Mouse (Mus musculus) testis, postnatal 14 days (tissue): Measurements from ENCODE around the gene Jmjd1c.

Experiments
- DNase-seq: peaks from one replicate; pipeline ENCODE4 v3.0.0; 2021; ENCODE audit warnings: low spot score

The Jmjd1c gene

DNA sequence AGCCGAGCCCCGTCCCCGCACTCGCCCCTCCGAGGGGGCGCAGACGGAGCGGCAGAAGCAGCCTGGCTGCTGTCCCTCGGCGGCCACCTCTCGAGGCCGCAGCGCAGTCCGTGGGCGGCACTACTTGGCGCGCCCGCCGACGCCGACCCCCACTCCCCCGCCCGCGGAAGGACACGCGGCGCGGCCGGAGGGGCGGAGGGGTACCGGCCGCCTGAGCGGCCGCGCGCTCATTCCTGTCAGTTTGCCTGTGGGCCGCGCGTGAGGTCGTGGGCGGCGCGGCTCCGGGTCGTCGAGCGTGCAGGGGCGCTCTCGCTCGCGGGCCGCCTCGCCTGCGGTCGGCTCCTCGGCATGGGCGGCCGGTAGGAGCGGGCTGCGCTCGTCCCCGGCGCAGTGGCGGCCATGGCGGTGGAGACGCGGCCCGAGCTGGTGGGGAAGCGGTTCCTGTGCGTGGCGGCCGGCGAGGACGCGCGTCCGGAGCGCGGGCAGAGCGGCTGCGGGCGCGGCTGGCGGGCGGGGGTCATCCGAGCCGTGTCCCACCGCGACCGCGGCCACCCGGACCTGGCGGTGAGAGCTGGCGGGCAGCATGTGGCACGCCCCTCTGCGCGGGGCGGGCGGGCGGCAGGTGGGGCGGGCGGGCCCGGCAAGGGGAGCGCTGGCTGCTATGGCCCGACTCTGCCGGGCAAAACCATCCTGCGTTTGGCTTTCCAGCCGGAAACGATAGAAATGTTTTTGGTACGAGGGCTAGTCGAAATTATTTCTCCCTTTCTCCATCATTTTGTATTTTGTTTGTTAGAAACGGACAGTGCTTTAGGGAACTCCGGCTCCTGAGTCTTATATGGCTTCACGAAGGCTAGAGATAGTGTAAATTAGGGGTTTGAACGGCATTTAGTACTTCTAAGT, 31.2 kb downstream of the Jmjd1c start:
- DNase-seq, result peak; percentile 80

DNA sequence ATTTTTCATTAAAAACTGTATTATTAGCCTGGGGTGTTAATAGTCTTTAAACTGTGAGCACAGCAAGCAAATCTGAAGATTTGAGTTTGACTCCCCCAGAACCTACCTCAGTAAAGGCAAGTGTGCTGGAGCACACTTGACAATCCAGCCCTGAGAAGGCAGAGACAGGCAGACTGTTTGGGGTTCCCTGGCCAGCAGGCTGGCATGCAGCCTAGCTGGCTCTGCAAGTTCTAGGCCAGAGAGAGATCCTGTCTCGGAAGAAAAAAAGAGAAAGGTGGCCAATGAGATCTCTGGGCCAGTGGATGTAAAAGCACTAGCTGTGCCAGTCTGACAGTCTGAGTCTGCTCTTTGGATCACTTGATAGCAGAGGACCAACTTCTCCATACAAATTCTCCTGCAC, 33.6 kb downstream of the Jmjd1c start:
- no peak for DNase-seq

DNA sequence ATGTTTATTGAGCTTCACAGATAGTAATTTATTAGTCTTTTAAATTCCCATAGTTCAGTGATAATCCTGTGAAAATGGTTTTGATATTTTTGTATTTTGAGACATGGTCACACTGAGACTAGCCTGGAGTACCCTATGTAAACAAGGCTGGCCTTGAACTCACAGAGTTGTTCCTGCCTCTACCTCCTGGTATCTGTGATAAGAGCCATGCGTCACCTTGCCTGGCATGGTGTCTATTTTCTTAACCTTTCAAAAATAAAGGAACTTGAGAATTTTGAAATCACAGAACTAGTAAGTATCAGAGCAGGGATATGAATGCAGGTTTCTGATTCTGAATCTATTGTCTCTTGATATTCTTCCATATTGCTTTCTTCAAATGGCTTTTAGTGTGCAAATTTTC, 35.8 kb downstream of the Jmjd1c start:
- DNase-seq, result no peak

- no peak for DNase-seq
Measured at GRCm38 (mm10) chr10:67134322-67134721, 38.4 kb downstream of the Jmjd1c start.

DNA sequence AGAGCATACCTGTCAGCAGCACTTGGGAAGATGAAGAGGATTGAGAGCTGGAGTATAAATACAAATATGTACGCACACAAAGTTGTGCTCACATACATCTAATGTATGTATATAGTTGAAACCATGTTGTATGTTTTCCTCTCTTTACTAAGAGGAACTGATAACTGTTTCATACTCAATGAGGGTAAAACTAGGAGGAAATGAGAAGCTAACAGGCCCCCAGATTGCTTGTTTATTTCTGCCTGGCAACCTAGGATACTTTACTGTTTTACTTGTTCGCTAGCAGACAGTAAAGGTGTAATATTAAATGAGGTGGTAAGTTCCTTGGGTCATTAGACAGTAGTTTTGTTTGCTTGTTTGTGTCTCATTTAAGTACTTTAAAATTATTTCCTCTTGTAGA, 41.5 kb downstream of the Jmjd1c start:
- no peak for DNase-seq

- DNase-seq, result no peak
Measured at GRCm38 (mm10) chr10:67143661-67144060, 47.7 kb downstream of the Jmjd1c start.

GRCm38 (mm10) chr10:67144269-67144668, 48.3 kb downstream of the Jmjd1c start:
- DNase-seq, result no peak

GRCm38 (mm10) chr10:67145623-67146022, 49.7 kb downstream of the Jmjd1c start:
- DNase-seq, result no peak

- DNase-seq, result no peak
Measured at GRCm38 (mm10) chr10:67151766-67152165, 55.8 kb downstream of the Jmjd1c start.

DNA sequence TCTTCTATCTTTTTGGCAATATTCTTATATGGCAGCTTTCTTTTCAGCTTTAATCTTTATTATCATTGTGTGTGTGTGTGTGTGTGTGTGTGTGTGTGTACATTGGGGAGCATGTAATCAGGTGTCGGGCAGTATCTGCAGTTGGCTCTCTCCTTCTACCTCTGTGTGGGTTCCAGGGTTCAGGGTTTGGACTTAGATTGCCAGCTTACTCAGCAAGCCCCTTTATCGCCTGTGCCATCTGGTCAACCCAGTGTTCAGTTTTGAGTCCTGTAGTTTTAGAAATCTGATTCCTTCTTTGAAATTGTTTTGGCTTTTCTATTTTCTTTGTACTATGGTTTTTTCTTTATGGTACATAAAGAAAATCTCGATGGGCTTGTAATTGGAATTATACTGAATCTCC, 58.7 kb downstream of the Jmjd1c start:
- no peak for DNase-seq

DNA sequence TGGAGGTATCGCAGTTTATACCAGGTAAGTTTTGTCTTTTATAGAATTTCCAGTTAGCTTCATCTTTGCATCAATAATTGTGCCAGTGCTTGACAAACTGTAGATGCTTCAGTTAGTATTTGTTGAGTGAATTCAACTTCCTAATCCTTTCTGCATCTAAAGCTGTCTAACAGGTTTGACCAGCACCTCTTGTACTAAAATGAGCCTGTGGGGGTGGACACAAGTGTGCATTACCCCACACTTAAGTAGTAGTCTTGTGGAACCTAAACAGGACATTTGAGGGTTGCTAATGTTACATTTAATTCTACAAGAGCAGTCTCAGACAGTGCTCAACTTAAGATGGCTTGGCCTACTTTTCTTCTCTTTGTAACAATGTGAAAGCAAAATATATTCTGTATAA, 78.1 kb downstream of the Jmjd1c start:
- DNase-seq, result no peak

- DNase-seq, result no peak
Measured at GRCm38 (mm10) chr10:67176031-67176430, 80.1 kb downstream of the Jmjd1c start.

- no peak for DNase-seq
Measured at GRCm38 (mm10) chr10:67176932-67177331, 81.0 kb downstream of the Jmjd1c start.

GRCm38 (mm10) chr10:67177410-67177809, 81.5 kb downstream of the Jmjd1c start:
- no peak for DNase-seq

- DNase-seq, result no peak
Measured at GRCm38 (mm10) chr10:67180021-67180420, 84.1 kb downstream of the Jmjd1c start.

- DNase-seq, result no peak
Measured at GRCm38 (mm10) chr10:67180799-67181198, 84.9 kb downstream of the Jmjd1c start.

- DNase-seq, result no peak
Measured at GRCm38 (mm10) chr10:67182651-67183050, 86.7 kb downstream of the Jmjd1c start.

DNA sequence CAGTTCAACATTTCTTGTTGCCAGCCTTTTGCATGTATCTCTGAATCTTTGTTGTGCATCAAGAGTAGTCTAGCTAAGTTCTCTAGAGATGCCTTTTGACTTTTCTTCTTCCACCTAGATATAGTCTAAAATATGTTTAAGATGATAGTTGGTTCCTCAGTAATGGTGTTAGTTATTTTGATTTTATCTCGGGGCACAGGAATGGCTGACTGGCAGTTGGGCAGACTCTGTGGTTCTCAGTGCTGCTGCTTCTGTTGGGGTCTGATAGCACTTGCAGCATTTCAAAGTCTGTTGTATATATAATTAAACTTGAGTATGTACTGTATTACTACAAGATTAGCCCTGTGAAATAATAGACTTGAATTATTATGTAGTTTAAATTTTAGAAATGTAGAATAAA, 87.2 kb downstream of the Jmjd1c start:
- DNase-seq, result no peak

DNA sequence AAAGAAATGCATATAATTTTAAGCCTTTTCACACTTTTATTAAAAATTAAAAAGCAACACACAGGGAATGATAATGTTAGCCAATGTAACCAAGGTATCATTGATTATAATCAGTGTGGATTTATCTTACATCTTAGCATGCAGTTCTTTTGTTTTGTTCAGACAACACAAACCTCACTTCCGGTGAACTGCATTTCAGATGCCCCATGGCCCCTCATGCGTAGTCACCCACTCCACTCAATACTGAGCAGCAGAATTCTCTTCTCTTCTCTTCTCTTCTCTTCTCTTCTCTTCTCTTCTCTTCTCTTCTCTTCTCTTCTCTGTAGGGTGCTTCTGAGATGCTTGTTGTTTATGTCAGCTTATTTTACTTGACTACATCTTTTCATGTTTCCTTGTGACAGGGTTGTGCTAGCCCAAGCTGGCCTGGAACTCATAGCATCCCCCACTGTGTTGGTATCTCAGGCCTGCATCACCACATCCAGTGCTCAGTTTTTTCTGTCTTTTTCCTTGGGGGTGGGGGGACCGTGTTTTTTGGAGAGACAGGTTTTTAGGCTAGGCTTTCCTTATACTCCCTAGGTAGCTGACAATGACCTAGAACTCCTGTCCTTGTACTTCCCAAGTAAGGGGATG, 88.6 kb downstream of the Jmjd1c start:
- DNase-seq, result no peak

- peak; percentile 46 for DNase-seq
Measured at GRCm38 (mm10) chr10:67185491-67186081, 89.7 kb downstream of the Jmjd1c start.

DNA sequence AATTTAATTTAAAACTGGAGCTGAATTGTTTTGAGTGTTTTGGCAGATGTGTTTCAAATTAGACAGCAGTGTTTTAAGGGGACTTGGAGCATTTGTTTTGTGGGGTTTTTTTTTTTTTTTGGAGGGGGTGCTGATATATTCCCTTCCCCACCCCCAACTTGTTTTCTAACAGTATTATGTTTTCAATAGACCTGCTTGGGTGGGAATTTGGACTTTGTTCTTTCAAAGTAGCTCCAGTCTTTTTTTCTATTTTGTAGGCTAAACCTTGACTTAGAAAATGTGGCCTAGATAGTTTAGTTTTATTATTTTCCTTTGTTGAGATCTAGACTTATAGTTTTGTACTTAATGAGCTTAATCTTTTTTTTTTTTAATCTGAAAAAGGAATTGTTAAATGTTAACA, 90.6 kb downstream of the Jmjd1c start:
- no peak for DNase-seq

GRCm38 (mm10) chr10:67187001-67187453, 91.1 kb downstream of the Jmjd1c start:
- DNase-seq, result no peak

GRCm38 (mm10) chr10:67187952-67188351, 92.0 kb downstream of the Jmjd1c start:
- no peak for DNase-seq
